Mouse (Mus musculus): ENCODE measurements around the gene Sec11a. TPM values are rescaled to one million over a fixed set of nuclear protein-coding genes. Genes with fewer than 3 reads are reported as not detected.
"Not testable (repeated sequence)": the region's sequence is repeated elsewhere in the genome, so short reads cannot be mapped to it uniquely, and the experiment has no call there.

Gene Sec11a
- polyA plus RNA-seq, 1 experiment: 45.3 TPM

GRCm38 (mm10) chr7:80980566-80980965 lies 33.0 kb upstream of the Sec11a start:
- TF ChIP-seq CTCF (IDR thresholded peaks at IDR 0.05; ENCODE audit: extremely low read depth, insufficient read depth, insufficient read length, insufficient replicate concordance) (no peak), POLR2A (IDR thresholded peaks at IDR 0.05; ENCODE audit: low read depth, low read length) (no peak)
- H3K27ac ChIP-seq (ENCODE audit: insufficient read depth, low read length): no peak overlapping the region
- no peak for DNase-seq (ENCODE audit: low read depth in 1 of 2, low spot score in 2 of 2)
- no peaks in the 10 kb centered on the region for H3K27me3 ChIP-seq (ENCODE audit: control insufficient read depth, insufficient read depth, low read length)
- no peak overlapping the region for H3K4me3 ChIP-seq (ENCODE audit: extremely low read depth, insufficient read depth, insufficient read length)
- WGBS: 95% methylated on average over 11 of the region's 11 CpGs
- H3K36me3 ChIP-seq (ENCODE audit: control insufficient read depth, insufficient read depth, low read length): no peaks in the 10 kb centered on the region
- H3K4me1 ChIP-seq (ENCODE audit: control insufficient read depth, insufficient read depth, insufficient read length): no peaks in the 10 kb centered on the region

- DNase-seq (ENCODE audit: low read depth in 1 of 2, low spot score in 2 of 2); H3K27me3 ChIP-seq (ENCODE audit: control insufficient read depth, insufficient read depth, low read length); H3K27ac ChIP-seq (ENCODE audit: insufficient read depth, low read length); H3K4me3 ChIP-seq (ENCODE audit: extremely low read depth, insufficient read depth, insufficient read length); H3K4me1 ChIP-seq (ENCODE audit: control insufficient read depth, insufficient read depth, insufficient read length); H3K36me3 ChIP-seq (ENCODE audit: control insufficient read depth, insufficient read depth, low read length): not testable (repeated sequence)
- 9% methylated on average over 3 of the region's 3 CpGs for WGBS
Observed at GRCm38 (mm10) chr7:80973638-80974015, 26.0 kb upstream of the Sec11a start.

GRCm38 (mm10) chr7:80972920-80973637 lies 25.5 kb upstream of the Sec11a start:
- 28% methylated on average over 4 of the region's 4 CpGs for WGBS
- not testable (repeated sequence) for H3K36me3 ChIP-seq (ENCODE audit: control insufficient read depth, insufficient read depth, low read length); H3K27me3 ChIP-seq (ENCODE audit: control insufficient read depth, insufficient read depth, low read length); H3K27ac ChIP-seq (ENCODE audit: insufficient read depth, low read length); DNase-seq (ENCODE audit: low read depth in 1 of 2, low spot score in 2 of 2); H3K4me1 ChIP-seq (ENCODE audit: control insufficient read depth, insufficient read depth, insufficient read length); H3K4me3 ChIP-seq (ENCODE audit: extremely low read depth, insufficient read depth, insufficient read length)

- Histone ChIP-seq H3K27ac (ENCODE audit: insufficient read depth, low read length) (no peak overlapping the region), H3K36me3 (ENCODE audit: control insufficient read depth, insufficient read depth, low read length) (no peaks in the 10 kb centered on the region), H3K4me3 (ENCODE audit: extremely low read depth, insufficient read depth, insufficient read length) (no peak overlapping the region), H3K4me1 (ENCODE audit: control insufficient read depth, insufficient read depth, insufficient read length) (no peaks in the 10 kb centered on the region), H3K27me3 (ENCODE audit: control insufficient read depth, insufficient read depth, low read length) (no peaks in the 10 kb centered on the region)
- WGBS: 87% methylated on average over 5 of the region's 5 CpGs
- TF ChIP-seq CTCF (IDR thresholded peaks at IDR 0.05; ENCODE audit: extremely low read depth, insufficient read depth, insufficient read length, insufficient replicate concordance) (no peak), POLR2A (IDR thresholded peaks at IDR 0.05; ENCODE audit: low read depth, low read length) (no peak)
- no peak for DNase-seq (ENCODE audit: low read depth in 1 of 2, low spot score in 2 of 2)
Observed at GRCm38 (mm10) chr7:80972082-80972481, 24.5 kb upstream of the Sec11a start.

GRCm38 (mm10) chr7:80971419-80971818 lies 23.8 kb upstream of the Sec11a start:
- no peak overlapping the region for H3K27ac ChIP-seq (ENCODE audit: insufficient read depth, low read length)
- no peak overlapping the region for H3K4me3 ChIP-seq (ENCODE audit: extremely low read depth, insufficient read depth, insufficient read length)
- no peaks in the 10 kb centered on the region for H3K4me1 ChIP-seq (ENCODE audit: control insufficient read depth, insufficient read depth, insufficient read length)
- DNase-seq (ENCODE audit: low read depth in 1 of 2, low spot score in 2 of 2): no peak
- no peaks in the 10 kb centered on the region for H3K27me3 ChIP-seq (ENCODE audit: control insufficient read depth, insufficient read depth, low read length)
- no peak for TF ChIP-seq CTCF (IDR thresholded peaks at IDR 0.05; ENCODE audit: extremely low read depth, insufficient read depth, insufficient read length, insufficient replicate concordance)
- TF ChIP-seq POLR2A (IDR thresholded peaks at IDR 0.05; ENCODE audit: low read depth, low read length): no peak
- 87% methylated on average over 2 of the region's 2 CpGs for WGBS
- no peaks in the 10 kb centered on the region for H3K36me3 ChIP-seq (ENCODE audit: control insufficient read depth, insufficient read depth, low read length)

- H3K27me3 ChIP-seq (ENCODE audit: control insufficient read depth, insufficient read depth, low read length): no peaks in the 10 kb centered on the region
- H3K36me3 ChIP-seq (ENCODE audit: control insufficient read depth, insufficient read depth, low read length): no peaks in the 10 kb centered on the region
- no peaks in the 10 kb centered on the region for H3K4me1 ChIP-seq (ENCODE audit: control insufficient read depth, insufficient read depth, insufficient read length)
- no peak overlapping the region for H3K4me3 ChIP-seq (ENCODE audit: extremely low read depth, insufficient read depth, insufficient read length)
- no peak overlapping the region for H3K27ac ChIP-seq (ENCODE audit: insufficient read depth, low read length)
- 84% methylated on average over 3 of the region's 3 CpGs for WGBS
- no peak for DNase-seq (ENCODE audit: low read depth in 1 of 2, low spot score in 2 of 2)
- no peak for TF ChIP-seq CTCF (IDR thresholded peaks at IDR 0.05; ENCODE audit: extremely low read depth, insufficient read depth, insufficient read length, insufficient replicate concordance)
- no peak for TF ChIP-seq POLR2A (IDR thresholded peaks at IDR 0.05; ENCODE audit: low read depth, low read length)
Observed at GRCm38 (mm10) chr7:80970913-80971312, 23.3 kb upstream of the Sec11a start.

GRCm38 (mm10) chr7:80962799-80963198 lies 15.2 kb upstream of the Sec11a start:
- 88% methylated on average over 6 of the region's 6 CpGs for WGBS

More at GRCm38 (mm10) chr7:80962799-80963198, 15.2 kb upstream of the Sec11a start:
- H3K27me3 ChIP-seq (ENCODE audit: control insufficient read depth, insufficient read depth, low read length): no peaks in the 10 kb centered on the region
- H3K36me3 ChIP-seq (ENCODE audit: control insufficient read depth, insufficient read depth, low read length): no peaks in the 10 kb centered on the region
- no peak for TF ChIP-seq POLR2A (IDR thresholded peaks at IDR 0.05; ENCODE audit: low read depth, low read length)
- TF ChIP-seq CTCF (IDR thresholded peaks at IDR 0.05; ENCODE audit: extremely low read depth, insufficient read depth, insufficient read length, insufficient replicate concordance): no peak
- no peak for DNase-seq (ENCODE audit: low read depth in 1 of 2, low spot score in 2 of 2)
- H3K4me1 ChIP-seq (ENCODE audit: control insufficient read depth, insufficient read depth, insufficient read length): no peaks in the 10 kb centered on the region
- H3K27ac ChIP-seq (ENCODE audit: insufficient read depth, low read length): no peak overlapping the region
- no peak overlapping the region for H3K4me3 ChIP-seq (ENCODE audit: extremely low read depth, insufficient read depth, insufficient read length)

Data from spleen, adult 2 months (tissue).